Mouse (Mus musculus) heart, adult 2 months (tissue): Measurements from ENCODE around the gene Tom1l2.

Experiments used
- CTCF ChIP-seq: fragments of 200-600 bp; IDR thresholded peaks from 2 replicates; pipeline ENCODE4 v1.8.1; 2022; ENCODE audit warnings: antibody characterized with exemption, mild to moderate bottlenecking, moderate library complexity
- EP300 ChIP-seq: fragments of 200-500 bp; IDR thresholded peaks from 2 replicates; pipeline ENCODE4 v1.6.1; 2011; ENCODE audit warnings: low read depth, low read length, control low read depth; ENCODE audit not compliant: insufficient read depth
- POLR2A ChIP-seq: fragments of 200-500 bp; IDR thresholded peaks from 2 replicates; pipeline ENCODE4 v1.6.1; 2011; ENCODE audit warnings: mild to moderate bottlenecking, low read depth, low read length, control low read depth; ENCODE audit not compliant: insufficient read depth

DNA sequence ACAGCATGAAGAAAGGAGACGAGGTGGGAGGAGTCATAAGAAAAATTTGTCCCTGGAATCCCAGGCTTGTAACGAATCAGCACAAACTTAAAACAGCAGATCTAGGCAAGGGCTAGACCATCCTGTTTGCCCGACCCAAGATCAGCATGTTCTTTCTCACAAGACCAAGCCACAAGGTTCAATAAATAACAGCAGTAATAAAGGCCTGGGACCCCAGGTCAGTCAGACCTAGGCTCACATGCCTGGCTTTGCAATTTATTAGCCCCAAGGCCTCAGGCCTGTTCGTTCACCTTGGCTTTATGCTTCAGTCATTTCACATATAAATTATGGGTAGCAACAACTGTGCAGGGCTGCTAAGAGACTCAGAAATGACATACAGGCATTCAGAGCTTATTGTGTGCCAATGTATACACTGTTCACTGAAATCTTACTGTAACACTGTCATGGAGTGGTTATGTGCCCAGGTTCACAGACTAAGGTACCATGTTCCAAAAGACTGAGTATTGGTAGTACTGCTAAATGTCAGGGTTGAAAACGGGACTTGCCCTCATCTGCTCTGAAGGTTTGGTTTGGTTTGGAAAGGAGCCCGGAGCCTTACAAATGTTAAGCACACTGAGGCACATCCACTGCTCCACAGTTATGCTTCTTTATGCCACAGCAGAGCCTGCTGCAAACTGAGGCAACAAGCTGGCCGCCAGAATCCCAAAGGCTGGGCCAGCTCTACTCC, 35.2 kb downstream of the Tom1l2 start:
- TF ChIP-seq CTCF (no peak), EP300 (no peak), POLR2A (no peak)
